Mouse (Mus musculus): ENCODE measurements around the gene Rnf208. TPM values are rescaled to one million over a fixed set of nuclear protein-coding genes. Genes with fewer than 3 reads are reported as not detected.
A peak's percentile ranks its signal among the peaks of the same experiment; 100 is the strongest.

The Rnf208 gene
- 1.8 and 2.4 TPM in 2 replicates for polyA plus RNA-seq (2016; fragmentation: Nextera tagmentation; extraction: Ambion mirVana)

GRCm38 (mm10) chr2:25242101-25242506 is at the start of gene Rnf208, which contains the start of gene Cysrt1:
Gene Rnf208, plus strand, starts transcription at chr2:25242255.
Gene Cysrt1, minus strand, starts transcription at chr2:25242452.
- Histone ChIP-seq H3K4me1 (peaks cover 36% of the 10 kb centered on the region), H3K9me3 (replicated peaks) (no peaks in the 10 kb centered on the region), H3K4me3 (peak within 1 kb of the TSS; percentile 58), H3K9ac (peak within 1 kb of the TSS; percentile 53), H3K4me2 (peak within 1 kb of the TSS; percentile 84), H3K27ac (no peak within 1 kb of the TSS), H3K27me3 (replicated peaks) (peaks cover 30% of the 10 kb centered on the region), H3K36me3 (peaks cover 21% of the 10 kb centered on the region)
- ATAC-seq = no peak
- WGBS (ENCODE audit: insufficient replicate concordance) = under 1% methylated on average over 35 of the region's 59 CpGs

- no peaks in the 10 kb centered on the region for H3K9me3 ChIP-seq (replicated peaks)
- 2% methylated on average over 6 of the region's 6 CpGs for WGBS (ENCODE audit: insufficient replicate concordance)
- H3K4me1 ChIP-seq = peaks cover 55% of the 10 kb centered on the region
- H3K9ac ChIP-seq = no peak overlapping the region
- peaks cover 3% of the 10 kb centered on the region for H3K36me3 ChIP-seq
- H3K27ac ChIP-seq = peak overlapping the region; percentile 84; the same call in 1 of the 2 replicates
- peak; percentile 40 for ATAC-seq
- peak overlapping the region; percentile 59; the same call in 1 of the 2 replicates for H3K4me3 ChIP-seq
- peaks cover 9% of the 10 kb centered on the region for H3K27me3 ChIP-seq (replicated peaks)
- H3K4me2 ChIP-seq = peak overlapping the region; percentile 85
Observed at GRCm38 (mm10) chr2:25193330-25193770, 48.7 kb upstream of the Rnf208 start.

GRCm38 (mm10) chr2:25194006-25194405 is 48.0 kb upstream of the Rnf208 start:
- H3K27me3 ChIP-seq (replicated peaks) = peaks cover 9% of the 10 kb centered on the region
- 38% methylated on average over 5 of the region's 5 CpGs for WGBS (ENCODE audit: insufficient replicate concordance)
- H3K9me3 ChIP-seq (replicated peaks) = no peaks in the 10 kb centered on the region
- peak overlapping the region; percentile 85 for H3K4me2 ChIP-seq
- H3K4me3 ChIP-seq = 0 out of 2 replicates have a peak overlapping the region, but pooled peaks have one; percentile 59
- peak overlapping the region; percentile 71; the same call in 1 of the 2 replicates for H3K9ac ChIP-seq
- no peak for ATAC-seq
- H3K27ac ChIP-seq = peak overlapping the region; percentile 84
- H3K36me3 ChIP-seq = peaks cover 9% of the 10 kb centered on the region
- H3K4me1 ChIP-seq = peaks cover 55% of the 10 kb centered on the region

- peak overlapping the region; percentile 85 for H3K4me2 ChIP-seq
- WGBS (ENCODE audit: insufficient replicate concordance) = 38% methylated on average over 17 of the region's 17 CpGs
- peaks cover 16% of the 10 kb centered on the region for H3K36me3 ChIP-seq
- H3K27ac ChIP-seq = peak overlapping the region; percentile 84
- H3K9ac ChIP-seq = peak overlapping the region; percentile 71
- H3K9me3 ChIP-seq (replicated peaks) = no peaks in the 10 kb centered on the region
- peaks cover 55% of the 10 kb centered on the region for H3K4me1 ChIP-seq
- no peak for ATAC-seq
- H3K4me3 ChIP-seq = peak overlapping the region; percentile 59
- peaks cover 9% of the 10 kb centered on the region for H3K27me3 ChIP-seq (replicated peaks)
Observed at GRCm38 (mm10) chr2:25194486-25195171, 47.4 kb upstream of the Rnf208 start.

- peak overlapping the region; percentile 85 for H3K4me2 ChIP-seq
- ATAC-seq = peak; percentile 62
- H3K4me1 ChIP-seq = peaks cover 55% of the 10 kb centered on the region
- H3K36me3 ChIP-seq = peaks cover 24% of the 10 kb centered on the region
- peaks cover 9% of the 10 kb centered on the region for H3K27me3 ChIP-seq (replicated peaks)
- WGBS (ENCODE audit: insufficient replicate concordance) = 5% methylated on average over 55 of the region's 55 CpGs
- peak overlapping the region; percentile 71 for H3K9ac ChIP-seq
- H3K27ac ChIP-seq = peak overlapping the region; percentile 84
- peak overlapping the region; percentile 59 for H3K4me3 ChIP-seq
- H3K9me3 ChIP-seq (replicated peaks) = no peaks in the 10 kb centered on the region
Observed at GRCm38 (mm10) chr2:25195211-25196156, 46.6 kb upstream of the Rnf208 start.

- ATAC-seq = peak; percentile 66
- H3K27me3 ChIP-seq (replicated peaks) = peaks cover 9% of the 10 kb centered on the region
- 2% methylated on average over 8 of the region's 8 CpGs for WGBS (ENCODE audit: insufficient replicate concordance)
Observed at GRCm38 (mm10) chr2:25196172-25196954, 45.7 kb upstream of the Rnf208 start, which contains the start of gene Tor4a. Gene Tor4a, minus strand, starts transcription at chr2:25196886.

GRCm38 (mm10) chr2:25197191-25197590 is 44.9 kb upstream of the Rnf208 start:
- Histone ChIP-seq H3K4me2 (peak overlapping the region; percentile 85), H3K27me3 (replicated peaks) (peaks cover 9% of the 10 kb centered on the region), H3K9me3 (replicated peaks) (no peaks in the 10 kb centered on the region), H3K4me3 (peak overlapping the region; percentile 59; the same call in 1 of the 2 replicates), H3K27ac (peak overlapping the region; percentile 84), H3K4me1 (peaks cover 55% of the 10 kb centered on the region), H3K9ac (peak overlapping the region; percentile 71; the same call in 1 of the 2 replicates), H3K36me3 (peaks cover 41% of the 10 kb centered on the region)
- WGBS (ENCODE audit: insufficient replicate concordance) = 12% methylated on average over 2 of the region's 2 CpGs
- no peak for ATAC-seq

More at GRCm38 (mm10) chr2:25196172-25196954, 45.7 kb upstream of the Rnf208 start, which contains the start of gene Tor4a:
- Histone ChIP-seq H3K4me3 (peak within 1 kb of the TSS; percentile 59), H3K36me3 (peaks cover 33% of the 10 kb centered on the region), H3K9ac (peak within 1 kb of the TSS; percentile 71), H3K4me2 (peak within 1 kb of the TSS; percentile 85), H3K4me1 (peaks cover 55% of the 10 kb centered on the region), H3K27ac (peak within 1 kb of the TSS; percentile 84), H3K9me3 (replicated peaks) (no peaks in the 10 kb centered on the region)

- Histone ChIP-seq H3K27me3 (replicated peaks) (peaks cover 9% of the 10 kb centered on the region), H3K4me1 (peaks cover 53% of the 10 kb centered on the region), H3K4me3 (no peak overlapping the region), H3K9ac (no peak overlapping the region), H3K9me3 (replicated peaks) (no peaks in the 10 kb centered on the region), H3K4me2 (no peak overlapping the region), H3K27ac (peak overlapping the region; percentile 84; the same call in 1 of the 2 replicates), H3K36me3 (peaks cover 49% of the 10 kb centered on the region)
- ATAC-seq = no peak
Observed at GRCm38 (mm10) chr2:25197946-25198345, 44.1 kb upstream of the Rnf208 start.

GRCm38 (mm10) chr2:25200631-25201030 is 41.4 kb upstream of the Rnf208 start:
- Histone ChIP-seq H3K27me3 (replicated peaks) (no peaks in the 10 kb centered on the region; the same call in 1 of the 2 replicates), H3K4me1 (peaks cover 26% of the 10 kb centered on the region), H3K4me3 (no peak overlapping the region), H3K9me3 (replicated peaks) (no peaks in the 10 kb centered on the region), H3K9ac (no peak overlapping the region), H3K4me2 (no peak overlapping the region), H3K36me3 (peaks cover 76% of the 10 kb centered on the region), H3K27ac (no peak overlapping the region)
- ATAC-seq = no peak
- 73% methylated on average over 2 of the region's 2 CpGs for WGBS (ENCODE audit: insufficient replicate concordance)

GRCm38 (mm10) chr2:25203631-25204214 is 38.3 kb upstream of the Rnf208 start:
- WGBS (ENCODE audit: insufficient replicate concordance) = 60% methylated on average over 4 of the region's 4 CpGs
- no peak overlapping the region for H3K4me3 ChIP-seq
- peaks cover 100% of the 10 kb centered on the region for H3K36me3 ChIP-seq
- no peak overlapping the region for H3K27ac ChIP-seq
- no peaks in the 10 kb centered on the region for H3K27me3 ChIP-seq (replicated peaks)
- no peaks in the 10 kb centered on the region for H3K4me1 ChIP-seq
- H3K9ac ChIP-seq = no peak overlapping the region
- ATAC-seq = no peak
- no peaks in the 10 kb centered on the region for H3K9me3 ChIP-seq (replicated peaks)
- no peak overlapping the region for H3K4me2 ChIP-seq

GRCm38 (mm10) chr2:25207593-25207992 is 34.5 kb upstream of the Rnf208 start:
- H3K36me3 ChIP-seq = peaks cover 72% of the 10 kb centered on the region
- no peak overlapping the region for H3K4me2 ChIP-seq
- 89% methylated on average over 1 of the region's 1 CpGs for WGBS (ENCODE audit: insufficient replicate concordance)
- no peaks in the 10 kb centered on the region for H3K9me3 ChIP-seq (replicated peaks)
- no peak overlapping the region for H3K4me3 ChIP-seq
- H3K27ac ChIP-seq = no peak overlapping the region
- H3K4me1 ChIP-seq = peaks cover 25% of the 10 kb centered on the region
- no peak for ATAC-seq
- no peaks in the 10 kb centered on the region for H3K27me3 ChIP-seq (replicated peaks)
- no peak overlapping the region for H3K9ac ChIP-seq

All from liver, embryonic 12.5 days (tissue).